Mouse (Mus musculus): ENCODE measurements at regions not wholly inside any gene's neighbourhood (a gene's known extent, or its start where the extent isn't known, plus 50 kb on each side); places are given as distances from the start of the nearest gene placed in this dataset.

GRCm38 (mm10) chr14:46706462-46706861 is 53.9 kb upstream of the Cdkn3 start:
- no peak for DNase-seq (ENCODE audit: low spot score)

- DNase-seq (ENCODE audit: low spot score) = peak; percentile 51
Measured at GRCm38 (mm10) chr14:46704316-46704751, 56.0 kb upstream of the Cdkn3 start.

GRCm38 (mm10) chr14:46702669-46703435 is 57.5 kb upstream of the Cdkn3 start:
- peak; percentile 61 for DNase-seq (ENCODE audit: low spot score)

- DNase-seq (ENCODE audit: low spot score) = no peak
Measured at GRCm38 (mm10) chr14:46692571-46692970, 67.8 kb upstream of the Cdkn3 start.

- DNase-seq (ENCODE audit: low spot score) = no peak
Measured at GRCm38 (mm10) chr14:46692067-46692466, 68.3 kb upstream of the Cdkn3 start.

GRCm38 (mm10) chr14:46682728-46683127 is 77.6 kb upstream of the Cdkn3 start:
- DNase-seq (ENCODE audit: low spot score) = no peak

GRCm38 (mm10) chr14:46678935-46679334 is 81.4 kb upstream of the Cdkn3 start:
- DNase-seq (ENCODE audit: low spot score) = no peak

GRCm38 (mm10) chr14:46671482-46672225 is 88.7 kb upstream of the Cdkn3 start:
- no peak for DNase-seq (ENCODE audit: low spot score)

GRCm38 (mm10) chr14:46671062-46671461 is 89.3 kb upstream of the Cdkn3 start:
- DNase-seq (ENCODE audit: low spot score) = no peak

- no peak for DNase-seq (ENCODE audit: low spot score)
Measured at GRCm38 (mm10) chr14:46670221-46671046, 89.9 kb upstream of the Cdkn3 start.

GRCm38 (mm10) chr14:46668275-46668674 is 92.1 kb upstream of the Cdkn3 start:
- no peak for DNase-seq (ENCODE audit: low spot score)

GRCm38 (mm10) chr14:46664305-46664704 is 96.0 kb upstream of the Cdkn3 start:
- DNase-seq (ENCODE audit: low spot score) = no peak

- no peak for DNase-seq (ENCODE audit: low spot score)
Measured at GRCm38 (mm10) chr14:46663529-46663928, 96.8 kb upstream of the Cdkn3 start.

GRCm38 (mm10) chr14:46661792-46662545 is 98.4 kb upstream of the Cdkn3 start:
- no peak for DNase-seq (ENCODE audit: low spot score)

- DNase-seq (ENCODE audit: low spot score) = no peak
Measured at GRCm38 (mm10) chr14:46661118-46661791, 99.1 kb upstream of the Cdkn3 start.

GRCm38 (mm10) chr14:46659365-46659764 is 101.0 kb upstream of the Cdkn3 start:
- DNase-seq (ENCODE audit: low spot score) = no peak

- peak; percentile 8 for DNase-seq (ENCODE audit: low spot score)
Measured at GRCm38 (mm10) chr14:46656249-46656648, 104.1 kb upstream of the Cdkn3 start.

GRCm38 (mm10) chr14:46647319-46647974 is 112.9 kb upstream of the Cdkn3 start:
- no peak for DNase-seq (ENCODE audit: low spot score)

- no peak for DNase-seq (ENCODE audit: low spot score)
Measured at GRCm38 (mm10) chr14:46646673-46647318, 113.5 kb upstream of the Cdkn3 start.

Measured in gastrocnemius, adult 18-20 months (tissue).